Mouse (Mus musculus) intestine, postnatal 0 days (tissue): ENCODE measurements around the gene Col1a1. TPM values are rescaled to one million over a fixed set of nuclear protein-coding genes. Genes with fewer than 3 reads are reported as not detected.

Experiments used
- ATAC-seq: fragments of 200-750 bp; cut with Nextera tagmentation; 2 replicates; pipeline ENCODE4 v1.8.0; 2017; ENCODE audit warnings: mild to moderate bottlenecking, moderate TSS enrichment, moderate library complexity
- H3K27ac ChIP-seq: fragments of 300-500 bp; sonication (generic); 2 replicates; pipeline ENCODE4 v1.5.1; 2014; ENCODE audit warnings: mild to moderate bottlenecking, low read depth, low read length, moderate library complexity
- H3K27me3 ChIP-seq: fragments of 300-500 bp; sonication (generic); replicated peaks from 2 replicates; pipeline ENCODE4 v1.6.1; 2014; ENCODE audit warnings: low read length, mixed read lengths; ENCODE audit not compliant: control insufficient read depth, insufficient read depth
- H3K36me3 ChIP-seq: fragments of 300-500 bp; sonication (generic); 2 replicates; pipeline ENCODE4 v1.6.1; 2014; ENCODE audit warnings: mild to moderate bottlenecking, moderate library complexity; ENCODE audit not compliant: control insufficient read depth, insufficient read depth
- H3K4me1 ChIP-seq: fragments of 300-500 bp; sonication (generic); replicated peaks from 2 replicates; pipeline ENCODE4 v1.6.1; 2014; ENCODE audit warnings: antibody characterized with exemption, low read length, mixed read lengths; ENCODE audit not compliant: control insufficient read depth, insufficient read depth
- H3K4me2 ChIP-seq: fragments of 300-500 bp; sonication (generic); replicated peaks from 2 replicates; pipeline ENCODE4 v1.6.1; 2014; ENCODE audit warnings: low read depth, mild to moderate bottlenecking, moderate library complexity
- H3K4me3 ChIP-seq: fragments of 300-500 bp; sonication (generic); 2 replicates; pipeline ENCODE4 v1.5.1; 2014; ENCODE audit warnings: low read depth, low read length
- H3K9ac ChIP-seq: fragments of 300-500 bp; sonication (generic); 2 replicates; pipeline ENCODE4 v1.6.1; 2014; ENCODE audit warnings: mild to moderate bottlenecking, low read depth, low read length
- H3K9me3 ChIP-seq: fragments of 300-500 bp; sonication (generic); 2 replicates; pipeline ENCODE4 v1.6.1; 2016; ENCODE audit warnings: mixed run types; ENCODE audit not compliant: control insufficient read depth
- CTCF ChIP-seq: sonication (generic); IDR thresholded peaks from 2 replicates; pipeline ENCODE4 v1.5.1; 2016; ENCODE audit warnings: low read depth, mild to moderate bottlenecking, control low read depth, antibody characterized with exemption, moderate library complexity
- WGBS: fragments of 180-500 bp; shearing (Covaris S2); extraction: QIAGEN DNeasy Blood & Tissue Kit; methylation state at CpG from one replicate; pipeline ENCODE4 v1.1.7; 2014; 5-methylcytosine and 5-hydroxymethylcytosine counted together
- polyA plus RNA-seq: library from polyadenylated mRNA; unstranded; fragments of >200 nt; fragmentation: Nextera tagmentation; extraction: Ambion mirVana; gene quantifications from 2 replicates; pipeline ENCODE4 v1.2.1, GENCODE M21; 2015

Col1a1 gene
- polyA plus RNA-seq, 1 experiment from 2014 or later, result 338 TPM

DNA sequence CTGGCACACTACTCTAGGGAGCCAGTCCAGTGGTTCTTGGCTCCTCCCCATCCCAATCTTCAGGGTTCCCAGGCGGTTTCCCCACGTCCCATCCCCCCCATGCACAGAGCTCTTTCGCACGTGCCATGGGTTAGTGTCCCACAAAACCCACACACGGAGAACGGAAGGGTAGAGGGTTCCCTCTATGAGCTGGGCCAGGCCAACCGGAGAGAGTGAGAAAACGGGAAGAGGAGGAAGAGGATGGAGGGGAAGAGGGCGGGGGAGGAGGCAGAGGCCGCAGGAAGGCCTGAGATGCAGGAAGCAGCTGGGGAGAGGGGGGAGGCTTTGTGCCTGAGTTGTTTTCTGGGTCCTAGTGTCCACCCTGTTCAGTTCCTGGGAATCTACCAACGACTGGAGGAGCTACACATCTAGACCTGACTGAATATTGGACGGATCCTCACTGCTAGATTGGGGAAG, 53.6 kb downstream of the Col1a1 start:
- WGBS, result 1% methylated on average over 12 of the region's 12 CpGs
- Histone ChIP-seq H3K9ac (peak overlapping the region; percentile 34; the same call in 1 of the 2 replicates), H3K4me1 (peaks cover 19% of the 10 kb centered on the region), H3K4me2 (peak overlapping the region; percentile 94), H3K9me3 (no peaks in the 10 kb centered on the region), H3K27me3 (no peaks in the 10 kb centered on the region), H3K27ac (peak overlapping the region; percentile 64), H3K4me3 (peak overlapping the region; percentile 44), H3K36me3 (no peaks in the 10 kb centered on the region)
- peak; percentile 29; the same call in 1 of the 2 replicates for ATAC-seq
- TF ChIP-seq CTCF, result peak; percentile 25; the same call in 1 of the 2 replicates

DNA sequence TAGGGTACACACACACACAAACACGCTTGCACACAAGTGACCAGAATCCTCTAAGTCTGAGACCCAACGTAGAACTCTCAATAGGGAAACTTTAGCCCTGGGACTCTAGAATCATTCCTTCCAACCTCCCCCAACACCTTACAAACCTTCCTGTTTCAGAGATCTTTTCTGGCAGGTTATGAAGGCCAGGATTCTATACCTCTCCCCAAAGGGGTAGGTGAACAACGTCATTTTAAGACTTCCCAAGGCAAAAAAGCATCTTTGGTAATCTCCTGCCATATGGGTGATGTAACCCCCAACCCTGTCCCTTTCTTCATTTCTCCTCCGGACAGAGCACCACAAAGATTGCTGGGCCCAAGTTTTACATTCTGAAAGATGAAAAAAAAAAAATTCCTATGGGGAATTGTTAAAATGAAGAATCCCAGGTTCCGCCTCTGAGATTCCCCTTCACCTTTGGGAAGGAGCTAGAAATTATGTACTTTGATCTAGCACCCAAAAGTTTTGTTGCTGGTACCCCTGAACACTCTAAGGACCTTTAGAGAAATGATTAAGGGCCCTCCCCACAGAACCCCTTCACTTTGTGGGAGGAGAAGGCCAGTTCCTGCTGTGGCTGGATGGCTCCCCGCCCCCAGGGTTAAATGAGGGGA, 54.2 kb downstream of the Col1a1 start:
- Histone ChIP-seq H3K4me1 (peaks cover 19% of the 10 kb centered on the region), H3K9ac (no peak overlapping the region), H3K27me3 (no peaks in the 10 kb centered on the region), H3K27ac (peak overlapping the region; percentile 80; the same call in 1 of the 2 replicates), H3K4me2 (peak overlapping the region; percentile 94), H3K36me3 (no peaks in the 10 kb centered on the region), H3K9me3 (no peaks in the 10 kb centered on the region), H3K4me3 (peak overlapping the region; percentile 81)
- ATAC-seq, result no peak
- no peak for TF ChIP-seq CTCF
- 46% methylated on average over 6 of the region's 6 CpGs for WGBS

DNA sequence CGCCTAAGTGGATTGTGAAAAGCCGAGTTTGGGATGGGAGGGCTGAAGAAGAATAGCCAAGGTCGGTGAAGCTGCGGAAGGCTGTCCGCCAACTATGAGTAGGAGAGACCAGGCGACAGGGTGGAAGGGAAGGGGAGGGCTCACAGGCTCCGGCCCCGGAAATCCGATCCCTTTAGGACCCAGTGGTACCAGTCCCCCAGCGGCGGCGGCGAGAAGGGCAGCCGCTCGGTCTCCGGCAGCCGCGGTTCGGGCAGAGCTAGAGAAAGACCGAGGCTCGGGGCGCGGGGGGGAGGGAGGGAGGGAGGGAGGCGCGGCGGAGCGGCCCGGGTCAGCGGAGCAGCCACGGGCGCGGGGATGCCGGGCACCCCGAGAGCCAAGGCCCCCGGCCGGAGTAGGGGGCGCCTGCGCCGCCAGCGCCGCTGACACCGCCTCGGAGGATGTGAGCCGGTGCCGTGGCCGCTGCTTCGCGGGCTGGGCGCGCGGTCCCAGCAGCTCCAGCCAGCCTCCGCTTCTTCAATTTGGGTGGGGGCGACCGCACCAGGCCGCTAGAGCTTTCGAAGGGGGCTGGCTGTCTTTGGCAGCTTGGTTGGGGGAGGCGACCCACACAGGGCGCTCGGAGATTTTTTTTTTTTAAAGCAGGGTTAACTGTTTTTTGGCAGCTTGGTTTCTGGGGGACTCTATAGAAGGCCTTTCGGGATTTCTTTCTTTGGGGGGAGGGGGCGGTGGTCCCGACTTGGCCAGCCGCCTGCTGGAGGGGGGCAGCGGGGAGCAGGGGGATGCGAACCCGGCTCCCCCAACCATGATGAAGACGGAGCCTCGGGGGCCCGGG, 54.9 kb downstream of the Col1a1 start, which contains the start of gene Ppp1r9b:
Ppp1r9b (plus strand) TSS at position 287 of the 829 bp plus-strand sequence.
- Histone ChIP-seq H3K9me3 (no peaks in the 10 kb centered on the region), H3K4me3 (peak within 1 kb of the TSS; percentile 81), H3K36me3 (peaks cover 1% of the 10 kb centered on the region; the same call in 1 of the 2 replicates), H3K4me2 (peak within 1 kb of the TSS; percentile 94), H3K27me3 (no peaks in the 10 kb centered on the region), H3K27ac (peak within 1 kb of the TSS; percentile 80), H3K4me1 (peaks cover 24% of the 10 kb centered on the region), H3K9ac (peak within 1 kb of the TSS; percentile 83)
- peak; percentile 77 for TF ChIP-seq CTCF
- ATAC-seq, result peak; percentile 72
- 1% methylated on average over 64 of the region's 69 CpGs for WGBS

DNA sequence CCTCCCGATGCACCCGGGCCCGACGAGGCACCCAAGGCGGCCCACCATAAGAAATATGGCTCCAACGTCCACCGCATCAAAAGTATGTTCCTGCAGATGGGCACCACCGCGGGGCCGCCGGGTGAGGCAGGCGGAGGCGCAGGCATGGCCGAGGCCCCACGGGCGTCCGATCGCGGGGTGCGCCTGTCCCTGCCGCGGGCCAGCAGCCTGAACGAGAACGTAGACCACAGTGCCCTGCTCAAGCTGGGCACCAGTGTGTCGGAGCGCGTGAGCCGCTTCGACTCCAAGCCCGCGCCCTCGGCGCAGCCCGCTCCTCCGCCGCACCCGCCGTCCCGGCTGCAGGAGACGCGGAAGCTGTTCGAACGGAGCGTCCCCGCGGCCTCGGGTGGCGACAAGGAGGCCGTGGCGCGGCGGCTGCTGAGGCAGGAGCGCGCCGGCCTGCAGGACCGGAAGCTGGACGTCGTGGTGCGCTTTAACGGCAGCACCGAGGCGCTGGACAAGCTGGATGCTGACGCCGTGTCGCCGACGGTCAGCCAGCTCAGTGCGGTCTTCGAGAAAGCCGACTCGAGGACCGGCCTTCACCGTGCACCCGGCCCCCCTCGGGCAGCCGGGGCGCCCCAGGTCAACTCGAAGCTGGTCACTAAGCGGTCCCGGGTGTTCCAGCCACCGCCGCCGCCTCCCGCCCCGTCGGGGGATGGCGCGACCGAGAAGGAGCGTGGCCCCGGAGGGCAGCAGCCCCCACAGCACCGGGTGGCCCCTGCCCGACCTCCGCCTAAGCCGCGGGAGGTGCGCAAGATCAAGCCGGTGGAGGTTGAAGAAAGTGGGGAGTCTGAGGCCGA, 55.8 kb downstream of the Col1a1 start:
- Histone ChIP-seq H3K27ac (peak overlapping the region; percentile 80), H3K9ac (peak overlapping the region; percentile 83), H3K9me3 (no peaks in the 10 kb centered on the region), H3K4me1 (peaks cover 33% of the 10 kb centered on the region), H3K4me3 (peak overlapping the region; percentile 81), H3K4me2 (peak overlapping the region; percentile 94), H3K36me3 (peaks cover 10% of the 10 kb centered on the region), H3K27me3 (no peaks in the 10 kb centered on the region)
- ATAC-seq, result peak; percentile 8; the same call in 1 of the 2 replicates
- under 1% methylated on average over 99 of the region's 99 CpGs for WGBS
- peak; percentile 21; the same call in 1 of the 2 replicates for TF ChIP-seq CTCF

DNA sequence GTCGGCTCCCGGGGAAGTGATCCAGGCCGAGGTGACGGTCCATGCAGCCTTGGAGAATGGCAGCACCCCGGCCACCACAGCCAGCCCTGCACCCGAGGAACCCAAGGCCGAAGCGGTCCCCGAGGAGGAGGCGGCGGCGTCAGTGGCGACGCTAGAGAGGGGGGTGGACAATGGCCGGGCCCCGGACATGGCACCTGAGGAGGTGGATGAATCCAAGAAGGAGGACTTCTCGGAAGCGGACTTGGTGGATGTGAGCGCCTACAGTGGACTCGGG, 56.4 kb downstream of the Col1a1 start:
- TF ChIP-seq CTCF, result no peak
- H3K4me2 ChIP-seq, result peak overlapping the region; percentile 94
- 2% methylated on average over 20 of the region's 20 CpGs for WGBS
- peak overlapping the region; percentile 83 for H3K9ac ChIP-seq
- ATAC-seq, result no peak
- peak overlapping the region; percentile 80; the same call in 1 of the 2 replicates for H3K27ac ChIP-seq
- H3K27me3 ChIP-seq, result no peaks in the 10 kb centered on the region
- H3K4me3 ChIP-seq, result peak overlapping the region; percentile 81
- no peaks in the 10 kb centered on the region for H3K9me3 ChIP-seq
- peaks cover 13% of the 10 kb centered on the region for H3K36me3 ChIP-seq
- peaks cover 33% of the 10 kb centered on the region for H3K4me1 ChIP-seq
